Mouse (Mus musculus) midbrain, embryonic 16.5 days (tissue): ENCODE data around the gene Sema6d. TPM values are rescaled to one million over a fixed set of nuclear protein-coding genes. Genes with fewer than 3 reads are reported as not detected.

Source experiments
- ATAC-seq: fragments of 200-750 bp; cut with Nextera tagmentation; 2 replicates; pipeline ENCODE4 v1.8.0; 2017; ENCODE audit warnings: moderate TSS enrichment
- H3K27ac ChIP-seq: fragments of 300-500 bp; sonication (generic); 2 replicates; pipeline ENCODE4 v1.5.1; 2014; ENCODE audit warnings: mild to moderate bottlenecking, low read length, mixed read lengths
- H3K27me3 ChIP-seq: fragments of 300-500 bp; sonication (generic); 2 replicates; pipeline ENCODE4 v1.6.1; 2014; ENCODE audit warnings: low read depth, low read length, mixed read lengths; ENCODE audit not compliant: control insufficient read depth, insufficient read depth
- H3K36me3 ChIP-seq: fragments of 300-500 bp; sonication (generic); 2 replicates; pipeline ENCODE4 v1.6.1; 2014; ENCODE audit warnings: mild to moderate bottlenecking, low read length, moderate library complexity, mixed read lengths; ENCODE audit not compliant: control insufficient read depth, insufficient read depth
- H3K4me1 ChIP-seq: fragments of 300-500 bp; sonication (generic); 2 replicates; pipeline ENCODE4 v1.6.1; 2014; ENCODE audit warnings: mild to moderate bottlenecking, low read length, mixed read lengths; ENCODE audit not compliant: control insufficient read depth, insufficient read depth
- H3K4me2 ChIP-seq: fragments of 300-500 bp; sonication (generic); 2 replicates; pipeline ENCODE4 v1.6.1; 2014; ENCODE audit warnings: mild to moderate bottlenecking, low read length, mixed read lengths
- H3K4me3 ChIP-seq: fragments of 300-500 bp; sonication (generic); 2 replicates; pipeline ENCODE4 v1.5.1; 2014; ENCODE audit warnings: low read depth, mild to moderate bottlenecking, low read length, moderate library complexity, mixed read lengths
- H3K9ac ChIP-seq: fragments of 300-500 bp; sonication (generic); 2 replicates; pipeline ENCODE4 v1.6.1; 2014; ENCODE audit warnings: low read depth, low read length, mixed read lengths
- H3K9me3 ChIP-seq: fragments of 300-500 bp; sonication (generic); replicated peaks from 2 replicates; pipeline ENCODE4 v1.6.1; 2014; ENCODE audit warnings: mild to moderate bottlenecking, low read length, mixed read lengths; ENCODE audit not compliant: control insufficient read depth, poor library complexity, severe bottlenecking
- WGBS: fragments of 180-500 bp; shearing (Covaris S2); extraction: QIAGEN DNeasy Blood & Tissue Kit; methylation state at CpG from one replicate; pipeline ENCODE4 v1.1.7; 2014; 5-methylcytosine and 5-hydroxymethylcytosine counted together
- polyA plus RNA-seq: library from polyadenylated mRNA; unstranded; fragments of >200 nt; fragmentation: Nextera tagmentation; extraction: Ambion mirVana; gene quantifications from 2 replicates; pipeline ENCODE4 v1.2.1, GENCODE M21; 2015

The Sema6d gene
- polyA plus RNA-seq, 1 experiment from 2014 or later, result 31.8 TPM

GRCm38 (mm10) chr2:124145528-124145927 is 55.8 kb downstream of the Sema6d start:
- Histone ChIP-seq H3K4me2 (no peak overlapping the region), H3K4me1 (no peaks in the 10 kb centered on the region), H3K9ac (no peak overlapping the region), H3K36me3 (no peaks in the 10 kb centered on the region), H3K9me3 (no peaks in the 10 kb centered on the region), H3K27ac (no peak overlapping the region), H3K27me3 (no peaks in the 10 kb centered on the region), H3K4me3 (no peak overlapping the region)
- no peak for ATAC-seq
- 0% methylated on average over 1 of the region's 1 CpGs for WGBS

DNA sequence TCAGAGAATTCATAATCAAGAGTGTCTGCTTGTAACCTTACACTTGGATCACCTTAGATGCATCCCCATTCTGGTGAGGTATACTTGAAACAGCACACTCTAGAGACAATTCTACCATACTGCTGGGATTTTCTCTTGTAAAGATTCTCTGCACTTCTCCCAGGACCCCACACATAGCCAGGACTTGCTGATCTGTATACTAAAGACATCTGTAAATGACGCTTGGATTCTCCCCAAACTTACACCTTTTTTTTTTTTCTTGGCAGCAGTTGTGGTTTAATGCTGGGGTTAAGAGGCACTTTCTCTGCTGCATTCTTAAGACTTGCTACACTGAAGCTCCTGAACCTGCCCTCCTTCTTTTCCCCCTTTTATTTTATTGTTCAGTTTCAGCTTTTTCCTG is 68.4 kb downstream of the Sema6d start:
- no peaks in the 10 kb centered on the region for H3K9me3 ChIP-seq
- peaks cover 10% of the 10 kb centered on the region for H3K4me1 ChIP-seq
- no peak overlapping the region for H3K4me2 ChIP-seq
- H3K4me3 ChIP-seq, result no peak overlapping the region
- H3K27me3 ChIP-seq, result no peaks in the 10 kb centered on the region
- 54% methylated on average over 1 of the region's 1 CpGs for WGBS
- no peak overlapping the region for H3K27ac ChIP-seq
- H3K9ac ChIP-seq, result no peak overlapping the region
- ATAC-seq, result no peak
- H3K36me3 ChIP-seq, result no peaks in the 10 kb centered on the region

DNA sequence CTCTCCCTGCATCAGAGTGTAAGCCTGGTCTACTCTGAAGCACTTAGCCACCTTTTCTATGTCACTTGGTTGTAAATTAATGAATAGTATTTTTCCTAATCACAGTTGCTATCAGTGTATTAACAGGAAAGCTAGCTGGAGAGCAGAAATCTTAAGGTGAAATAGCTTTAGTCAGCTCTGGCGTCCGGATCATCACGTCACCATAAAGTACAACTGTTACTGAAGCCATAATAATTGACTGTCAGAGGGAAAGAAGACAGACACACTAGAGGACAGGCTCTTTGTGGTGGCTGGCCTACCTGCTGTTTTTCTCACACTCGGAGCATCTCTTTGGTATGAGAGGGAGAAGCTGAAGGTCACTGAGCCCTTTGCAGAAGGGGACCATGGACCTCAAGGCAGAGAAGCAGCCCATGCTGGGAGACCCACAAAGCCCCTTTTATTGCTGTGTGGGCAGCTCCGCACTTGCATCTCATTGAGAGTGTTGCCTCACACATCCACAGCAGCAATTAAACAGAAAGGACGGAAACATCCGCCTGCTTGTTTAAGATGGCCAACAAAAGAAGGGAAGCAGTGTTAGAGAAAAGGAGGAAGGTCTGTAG is 72.3 kb downstream of the Sema6d start:
- Histone ChIP-seq H3K4me3 (no peak overlapping the region), H3K36me3 (no peaks in the 10 kb centered on the region), H3K9ac (no peak overlapping the region), H3K9me3 (no peaks in the 10 kb centered on the region), H3K4me2 (no peak overlapping the region), H3K27ac (peak overlapping the region; percentile 34; the same call in 1 of the 2 replicates), H3K27me3 (no peaks in the 10 kb centered on the region), H3K4me1 (peaks cover 10% of the 10 kb centered on the region)
- WGBS, result 33% methylated on average over 7 of the region's 7 CpGs
- 0 out of 2 replicates have a peak, but pooled peaks have one; percentile 42 for ATAC-seq

DNA sequence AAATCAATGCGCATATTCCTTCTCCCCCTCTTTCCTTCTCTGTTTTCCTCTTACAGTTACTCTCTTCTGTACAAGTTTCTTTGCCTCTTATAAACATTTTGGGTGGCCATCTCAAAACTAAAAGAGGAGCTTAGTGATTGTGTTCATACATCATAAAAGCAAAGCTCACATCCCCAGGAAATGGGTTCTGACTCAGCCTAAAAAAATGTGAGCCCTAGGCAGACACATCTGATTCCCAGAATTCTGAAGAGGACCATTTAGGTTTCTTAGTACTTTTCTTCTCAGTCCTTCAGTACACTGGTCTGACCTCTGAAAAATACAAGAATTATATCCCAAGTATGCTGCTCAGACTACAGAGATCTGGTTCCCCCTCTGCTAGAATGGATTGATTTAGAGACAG is 78.6 kb downstream of the Sema6d start:
- Histone ChIP-seq H3K4me1 (peaks cover 5% of the 10 kb centered on the region), H3K27ac (no peak overlapping the region), H3K9ac (no peak overlapping the region), H3K27me3 (no peaks in the 10 kb centered on the region), H3K4me2 (no peak overlapping the region), H3K36me3 (no peaks in the 10 kb centered on the region), H3K9me3 (no peaks in the 10 kb centered on the region), H3K4me3 (no peak overlapping the region)
- ATAC-seq, result no peak
- WGBS, result 92% methylated on average over 1 of the region's 1 CpGs

DNA sequence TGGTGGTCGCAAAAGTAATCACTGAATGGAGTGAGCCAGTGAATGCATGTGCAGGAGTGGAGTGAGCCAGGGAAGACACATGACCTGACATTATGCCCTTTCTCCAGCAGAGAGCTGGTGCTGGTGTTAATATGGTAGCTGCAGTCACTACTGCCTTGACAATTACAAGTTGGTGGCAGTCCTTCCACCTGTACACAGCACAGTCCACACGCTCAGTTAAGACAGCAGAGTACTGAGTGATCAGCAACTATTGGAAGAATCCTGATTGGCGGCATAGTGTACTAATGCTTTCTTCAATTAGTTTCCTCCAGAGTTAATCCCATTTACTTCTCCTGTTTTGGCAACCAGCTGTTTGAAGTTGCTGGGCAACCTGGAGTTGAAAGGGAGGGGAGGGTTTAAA is 81.9 kb downstream of the Sema6d start:
- Histone ChIP-seq H3K9me3 (no peaks in the 10 kb centered on the region), H3K36me3 (no peaks in the 10 kb centered on the region), H3K27ac (no peak overlapping the region), H3K9ac (no peak overlapping the region), H3K4me1 (peaks cover 5% of the 10 kb centered on the region), H3K4me3 (no peak overlapping the region), H3K4me2 (no peak overlapping the region), H3K27me3 (no peaks in the 10 kb centered on the region)
- 26% methylated on average over 3 of the region's 3 CpGs for WGBS
- peak; percentile 23; the same call in 1 of the 2 replicates for ATAC-seq

GRCm38 (mm10) chr2:124176265-124176664 is 86.5 kb downstream of the Sema6d start:
- Histone ChIP-seq H3K27ac (peak overlapping the region; percentile 63; the same call in 1 of the 2 replicates), H3K9ac (no peak overlapping the region), H3K27me3 (no peaks in the 10 kb centered on the region), H3K4me3 (no peak overlapping the region), H3K36me3 (no peaks in the 10 kb centered on the region), H3K4me1 (peaks cover 8% of the 10 kb centered on the region), H3K9me3 (no peaks in the 10 kb centered on the region), H3K4me2 (no peak overlapping the region)
- WGBS, result 29% methylated on average over 1 of the region's 1 CpGs
- ATAC-seq, result peak; percentile 50; the same call in 1 of the 2 replicates

GRCm38 (mm10) chr2:124176711-124177169 is 87.0 kb downstream of the Sema6d start:
- peak; percentile 80 for ATAC-seq
- Histone ChIP-seq H3K27me3 (no peaks in the 10 kb centered on the region), H3K4me3 (no peak overlapping the region), H3K36me3 (no peaks in the 10 kb centered on the region), H3K4me1 (peaks cover 6% of the 10 kb centered on the region), H3K4me2 (no peak overlapping the region), H3K9me3 (no peaks in the 10 kb centered on the region), H3K9ac (no peak overlapping the region), H3K27ac (peak overlapping the region; percentile 63)
- whole genome bisulfite sequencing, result 35% methylated on average over 4 of the region's 4 CpGs

GRCm38 (mm10) chr2:124189271-124189670 is 99.5 kb downstream of the Sema6d start:
- 82% methylated on average over 2 of the region's 2 CpGs for WGBS
- no peak overlapping the region for H3K4me3 ChIP-seq
- H3K27ac ChIP-seq, result peak overlapping the region; percentile 28; the same call in 1 of the 2 replicates
- H3K27me3 ChIP-seq, result no peaks in the 10 kb centered on the region
- no peak for ATAC-seq
- H3K4me1 ChIP-seq, result no peaks in the 10 kb centered on the region
- H3K9me3 ChIP-seq, result no peaks in the 10 kb centered on the region
- H3K9ac ChIP-seq, result no peak overlapping the region
- H3K4me2 ChIP-seq, result no peak overlapping the region
- H3K36me3 ChIP-seq, result no peaks in the 10 kb centered on the region

GRCm38 (mm10) chr2:124194041-124194440 is 104.3 kb downstream of the Sema6d start:
- no peaks in the 10 kb centered on the region for H3K4me1 ChIP-seq
- H3K27ac ChIP-seq, result no peak overlapping the region
- no peaks in the 10 kb centered on the region for H3K9me3 ChIP-seq
- H3K4me3 ChIP-seq, result no peak overlapping the region
- H3K9ac ChIP-seq, result no peak overlapping the region
- no peaks in the 10 kb centered on the region for H3K27me3 ChIP-seq
- no peak overlapping the region for H3K4me2 ChIP-seq
- H3K36me3 ChIP-seq, result no peaks in the 10 kb centered on the region
- WGBS, result 75% methylated on average over 5 of the region's 5 CpGs
- ATAC-seq, result no peak
